Comparison of ENCODE assay signal across 8 mouse cellular contexts in genomic region chr3:87173486-87174085, GRCm38 (mm10). TPM values are rescaled to one million over a fixed set of nuclear protein-coding genes. Genes with fewer than 3 reads are reported as not detected.
A peak's percentile ranks its signal among the peaks of the same experiment; 100 is the strongest.
DNase-seq lines count a peak whose midpoint lies in the region; ATAC-seq and TF ChIP-seq lines count a peak whose summit lies in the region.

No protein-coding gene starts in this region.

- peaks cover 43% of the 10 kb centered on the region for H3K4me1 ChIP-seq in embryonic facial prominence, embryonic 13.5 days
- peaks cover 32% of the 10 kb centered on the region for H3K4me1 ChIP-seq in hindbrain, embryonic 14.5 days (replicated peaks; ENCODE audit: control insufficient read depth, insufficient read depth, low read length)
- H3K4me1 ChIP-seq in midbrain, embryonic 15.5 days: peaks cover 59% of the 10 kb centered on the region

- no peak for TF ChIP-seq CTCF in left cerebral cortex, adult 2 months (IDR thresholded peaks at IDR 0.05)

- peak overlapping the region; percentile 55 for H3K4me3 ChIP-seq in left cerebral cortex, adult 2 months
- H3K4me3 ChIP-seq in embryonic facial prominence, embryonic 13.5 days: peak overlapping the region; percentile 84
- H3K4me3 ChIP-seq in hindbrain, embryonic 14.5 days (replicated peaks; ENCODE audit: low read length): peak overlapping the region; percentile 53
- H3K4me3 ChIP-seq in midbrain, embryonic 15.5 days: peak overlapping the region; percentile 63

- no peaks in the 10 kb centered on the region for H3K9me3 ChIP-seq in embryonic facial prominence, embryonic 13.5 days
- H3K9me3 ChIP-seq in hindbrain, embryonic 14.5 days (ENCODE audit: control insufficient read depth, low read length): no peaks in the 10 kb centered on the region
- no peaks in the 10 kb centered on the region for H3K9me3 ChIP-seq in midbrain, embryonic 15.5 days

- under 1% methylated on average over 8 of the region's 8 CpGs for WGBS in embryonic facial prominence, embryonic 13.5 days
- 3% methylated on average over 8 of the region's 8 CpGs for WGBS in hindbrain, embryonic 14.5 days
- 2% methylated on average over 8 of the region's 8 CpGs for WGBS in midbrain, embryonic 15.5 days

- H3K27me3 ChIP-seq in embryonic facial prominence, embryonic 13.5 days: no peaks in the 10 kb centered on the region
- H3K27me3 ChIP-seq in hindbrain, embryonic 14.5 days (ENCODE audit: control insufficient read depth, insufficient read depth, low read length): no peaks in the 10 kb centered on the region
- no peaks in the 10 kb centered on the region for H3K27me3 ChIP-seq in midbrain, embryonic 15.5 days (replicated peaks)

- ATAC-seq in embryonic facial prominence, embryonic 13.5 days (ENCODE audit: insufficient number of reproducible peaks, insufficient read depth, low FRiP score, low TSS enrichment, low read depth): no peak
- 0 out of 2 replicates have a peak, but pooled peaks have one; percentile 1 for ATAC-seq in hindbrain, embryonic 14.5 days (ENCODE audit: low FRiP score)
- ATAC-seq in midbrain, embryonic 15.5 days (replicated peaks): peak; percentile 35

- DNase-seq in left cerebral cortex, adult 2 months (ENCODE audit: extremely low spot score in 1 of 2, low spot score in 2 of 2): no peak
- no peak for DNase-seq in left cerebral cortex, adult 8-10 months (ENCODE audit: low spot score in 2 of 2)
- no peak for DNase-seq in hindbrain, embryonic 14.5 days (ENCODE audit: low spot score)
- DNase-seq in right cerebral cortex, adult 2 months (ENCODE audit: low spot score in 2 of 2): no peak
- no peak for DNase-seq in gastrocnemius, postnatal 25 days
- no peak for DNase-seq in layer of hippocampus, adult 11-12 months (ENCODE audit: low spot score)

- no peaks in the 10 kb centered on the region for H3K36me3 ChIP-seq in embryonic facial prominence, embryonic 13.5 days
- no peaks in the 10 kb centered on the region for H3K36me3 ChIP-seq in hindbrain, embryonic 14.5 days (replicated peaks; ENCODE audit: control insufficient read depth, insufficient read depth)
- no peaks in the 10 kb centered on the region for H3K36me3 ChIP-seq in midbrain, embryonic 15.5 days (replicated peaks)

- peak overlapping the region; percentile 94 for H3K9ac ChIP-seq in embryonic facial prominence, embryonic 13.5 days
- peak overlapping the region; percentile 70 for H3K9ac ChIP-seq in hindbrain, embryonic 14.5 days
- peak overlapping the region; percentile 56 for H3K9ac ChIP-seq in midbrain, embryonic 15.5 days

- peak overlapping the region; percentile 88 for H3K4me2 ChIP-seq in embryonic facial prominence, embryonic 13.5 days
- H3K4me2 ChIP-seq in hindbrain, embryonic 14.5 days (replicated peaks): peak overlapping the region; percentile 65
- peak overlapping the region; percentile 66 for H3K4me2 ChIP-seq in midbrain, embryonic 15.5 days

- intact Hi-C loops in left cerebral cortex, adult 2 months (cut with DNase I): loop anchor here (2.0 kb wide), 1 partner anchor 141 kb away; no protein-coding TSS in a partner anchor

- H3K27ac ChIP-seq in left cerebral cortex, adult 2 months: peak overlapping the region; percentile 58; the same call in 1 of the 2 replicates
- peak overlapping the region; percentile 91 for H3K27ac ChIP-seq in embryonic facial prominence, embryonic 13.5 days
- peak overlapping the region; percentile 81 for H3K27ac ChIP-seq in hindbrain, embryonic 14.5 days
- H3K27ac ChIP-seq in midbrain, embryonic 15.5 days: peak overlapping the region; percentile 80

RNA-seq across cellular contexts. Expression of gene Kirrel, which starts 1.0 kb away (rescaled TPM):
- total RNA-seq in left cerebral cortex, adult 2 months (2021): 1 to 10 TPM; 4.3 to 4.9 TPM
- 1 to 10 TPM; 4.0 to 5.2 (median 4.7) TPM for total RNA-seq in left cerebral cortex, adult 8-10 months (2022)
- 20.4 and 21.9 TPM in 2 replicates for polyA plus RNA-seq in embryonic facial prominence, embryonic 13.5 days (2015; fragmentation: Nextera tagmentation; extraction: Ambion mirVana)
- 3.8 and 4.1 TPM in 2 replicates for polyA plus RNA-seq in hindbrain, embryonic 14.5 days (2014; fragmentation: Nextera tagmentation; extraction: Ambion mirVana)
- polyA plus RNA-seq in midbrain, embryonic 15.5 days (2015; fragmentation: Nextera tagmentation; extraction: Ambion mirVana): 7.4 and 8.3 TPM in 2 replicates
- total RNA-seq in gastrocnemius, postnatal 25 days (2021): 1 to 10 TPM; 5.8 to 6.0 TPM
